Mouse (Mus musculus): ENCODE measurements at regions not wholly inside any gene's neighbourhood (a gene's known extent, or its start where the extent isn't known, plus 50 kb on each side); places are given as distances from the start of the nearest gene placed in this dataset.

DNA sequence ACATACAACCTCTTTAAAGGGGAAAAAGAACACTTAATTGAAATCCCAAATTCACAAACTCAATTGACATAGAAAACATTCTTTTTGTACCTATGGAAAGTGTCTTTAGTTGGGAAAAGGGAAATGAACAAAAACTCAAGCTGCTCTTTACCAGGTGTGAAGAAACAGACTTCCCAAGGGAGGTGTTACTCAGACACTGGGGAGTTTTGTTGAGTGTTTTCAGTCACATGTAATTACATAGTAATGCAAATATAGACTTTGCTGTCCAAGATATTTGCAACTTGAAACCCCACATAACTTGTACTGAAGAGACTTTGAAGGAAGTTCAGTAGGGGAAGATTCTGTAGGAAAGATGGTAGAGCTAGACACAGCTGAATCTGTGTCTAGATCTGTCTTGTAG, 547.7 kb upstream of the Zfp960 start:
- no peak for DNase-seq (ENCODE audit: low spot score)
- H3K9me3 ChIP-seq (ENCODE audit: low read length): no peaks in the 10 kb centered on the region
- H3K27me3 ChIP-seq (replicated peaks; ENCODE audit: insufficient read depth, low read length): no peaks in the 10 kb centered on the region
- no peaks in the 10 kb centered on the region for H3K4me1 ChIP-seq (ENCODE audit: insufficient read depth, low read depth, low read length)
- H3K4me2 ChIP-seq (replicated peaks; ENCODE audit: low read depth, low read length): no peak overlapping the region
- TF ChIP-seq EP300 (IDR thresholded peaks at IDR 0.05) (no peak), CTCF (IDR thresholded peaks at IDR 0.05) (no peak)
- no peaks in the 10 kb centered on the region for H3K36me3 ChIP-seq (ENCODE audit: insufficient read depth, low read length)
- no peak overlapping the region for H3K4me3 ChIP-seq (ENCODE audit: low read depth, low read length)
- H3K27ac ChIP-seq (ENCODE audit: low read length): no peak overlapping the region
- H3K9ac ChIP-seq (replicated peaks; ENCODE audit: low read depth): no peak overlapping the region
- ATAC-seq: no peak

GRCm38 (mm10) chr17:16493951-16494350, 570.0 kb upstream of the Zfp960 start:
- no peaks in the 10 kb centered on the region for H3K27me3 ChIP-seq (replicated peaks; ENCODE audit: insufficient read depth, low read length)
- no peak overlapping the region for H3K27ac ChIP-seq (ENCODE audit: low read length)
- DNase-seq (ENCODE audit: low spot score) (no peak), ATAC-seq (no peak)
- TF ChIP-seq EP300 (IDR thresholded peaks at IDR 0.05): no peak
- no peak for TF ChIP-seq CTCF (IDR thresholded peaks at IDR 0.05)
- H3K36me3 ChIP-seq (ENCODE audit: insufficient read depth, low read length): no peaks in the 10 kb centered on the region
- H3K4me2 ChIP-seq (replicated peaks; ENCODE audit: low read depth, low read length): no peak overlapping the region
- no peaks in the 10 kb centered on the region for H3K9me3 ChIP-seq (ENCODE audit: low read length)
- no peak overlapping the region for H3K4me3 ChIP-seq (ENCODE audit: low read depth, low read length)
- no peaks in the 10 kb centered on the region for H3K4me1 ChIP-seq (ENCODE audit: insufficient read depth, low read depth, low read length)
- 69% methylated on average over 5 of the region's 5 CpGs for WGBS
- no peak overlapping the region for H3K9ac ChIP-seq (replicated peaks; ENCODE audit: low read depth)

- TF ChIP-seq EP300 (IDR thresholded peaks at IDR 0.05) (no peak), CTCF (IDR thresholded peaks at IDR 0.05) (no peak)
- Histone ChIP-seq H3K36me3 (ENCODE audit: insufficient read depth, low read length) (no peaks in the 10 kb centered on the region), H3K4me3 (ENCODE audit: low read depth, low read length) (no peak overlapping the region), H3K4me2 (replicated peaks; ENCODE audit: low read depth, low read length) (no peak overlapping the region), H3K27ac (ENCODE audit: low read length) (no peak overlapping the region), H3K27me3 (replicated peaks; ENCODE audit: insufficient read depth, low read length) (no peaks in the 10 kb centered on the region), H3K9me3 (ENCODE audit: low read length) (no peaks in the 10 kb centered on the region), H3K9ac (replicated peaks; ENCODE audit: low read depth) (no peak overlapping the region), H3K4me1 (ENCODE audit: insufficient read depth, low read depth, low read length) (no peaks in the 10 kb centered on the region)
- WGBS: 83% methylated on average over 2 of the region's 2 CpGs
- ATAC-seq (no peak), DNase-seq (ENCODE audit: low spot score) (no peak)
Observed at GRCm38 (mm10) chr17:16493546-16493945, 570.4 kb upstream of the Zfp960 start.

GRCm38 (mm10) chr17:16492551-16492950, 571.4 kb upstream of the Zfp960 start:
- no peaks in the 10 kb centered on the region for H3K9me3 ChIP-seq (ENCODE audit: low read length)
- H3K9ac ChIP-seq (replicated peaks; ENCODE audit: low read depth): no peak overlapping the region
- H3K4me3 ChIP-seq (ENCODE audit: low read depth, low read length): no peak overlapping the region
- WGBS: 67% methylated on average over 4 of the region's 4 CpGs
- H3K36me3 ChIP-seq (ENCODE audit: insufficient read depth, low read length): no peaks in the 10 kb centered on the region
- TF ChIP-seq EP300 (IDR thresholded peaks at IDR 0.05) (no peak), CTCF (IDR thresholded peaks at IDR 0.05) (no peak)
- H3K27me3 ChIP-seq (replicated peaks; ENCODE audit: insufficient read depth, low read length): no peaks in the 10 kb centered on the region
- ATAC-seq: no peak
- no peak overlapping the region for H3K4me2 ChIP-seq (replicated peaks; ENCODE audit: low read depth, low read length)
- H3K4me1 ChIP-seq (ENCODE audit: insufficient read depth, low read depth, low read length): no peaks in the 10 kb centered on the region
- H3K27ac ChIP-seq (ENCODE audit: low read length): no peak overlapping the region
- DNase-seq (ENCODE audit: low spot score): no peak

DNA sequence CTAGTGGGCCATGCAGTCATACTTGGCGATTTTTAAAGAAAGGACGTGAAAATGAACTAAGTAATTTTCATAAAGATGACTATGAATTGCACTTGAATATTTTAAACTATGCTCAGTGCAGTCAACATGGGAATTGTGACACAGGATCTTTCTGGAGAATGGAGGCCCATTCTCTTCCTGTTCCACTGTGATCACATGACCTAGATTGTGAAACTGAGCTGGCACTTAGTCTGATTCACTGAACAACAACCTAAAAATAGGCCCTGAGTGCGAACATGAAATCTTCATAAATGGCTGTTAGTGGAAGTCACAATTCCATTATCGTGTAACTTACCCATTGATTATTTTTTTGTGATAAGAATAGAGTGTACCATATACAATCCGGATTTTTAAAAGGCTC, 577.6 kb upstream of the Zfp960 start:
- TF ChIP-seq EP300 (IDR thresholded peaks at IDR 0.05): no peak
- TF ChIP-seq CTCF (IDR thresholded peaks at IDR 0.05): no peak
- DNase-seq (ENCODE audit: low spot score) (no peak), ATAC-seq (no peak)
- Histone ChIP-seq H3K9ac (replicated peaks; ENCODE audit: low read depth) (no peak overlapping the region), H3K9me3 (ENCODE audit: low read length) (no peaks in the 10 kb centered on the region), H3K27me3 (replicated peaks; ENCODE audit: insufficient read depth, low read length) (no peaks in the 10 kb centered on the region), H3K36me3 (ENCODE audit: insufficient read depth, low read length) (no peaks in the 10 kb centered on the region), H3K4me2 (replicated peaks; ENCODE audit: low read depth, low read length) (no peak overlapping the region), H3K4me1 (ENCODE audit: insufficient read depth, low read depth, low read length) (no peaks in the 10 kb centered on the region), H3K4me3 (ENCODE audit: low read depth, low read length) (no peak overlapping the region), H3K27ac (ENCODE audit: low read length) (no peak overlapping the region)
- 75% methylated on average over 5 of the region's 5 CpGs for WGBS

DNA sequence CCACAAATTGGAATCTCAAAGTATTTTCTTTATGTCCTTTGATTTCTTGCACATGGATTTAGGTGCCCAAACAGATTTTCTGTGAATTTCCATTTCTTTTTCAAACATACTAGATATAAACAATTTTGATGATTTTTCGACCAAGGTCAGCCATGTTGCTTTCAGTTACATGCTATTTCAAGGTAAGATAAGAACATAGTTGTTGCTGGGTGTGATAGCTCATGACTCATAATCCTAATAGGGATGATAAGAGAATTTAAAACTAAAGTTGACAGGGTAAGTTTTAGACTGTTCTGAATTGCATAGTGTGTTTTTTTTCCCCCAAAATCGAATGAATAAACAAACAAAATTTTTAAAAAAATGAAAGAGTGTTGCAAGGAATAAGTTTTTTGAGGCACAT, 579.9 kb upstream of the Zfp960 start:
- no peak for DNase-seq (ENCODE audit: low spot score)
- Histone ChIP-seq H3K4me3 (ENCODE audit: low read depth, low read length) (no peak overlapping the region), H3K36me3 (ENCODE audit: insufficient read depth, low read length) (no peaks in the 10 kb centered on the region), H3K27me3 (replicated peaks; ENCODE audit: insufficient read depth, low read length) (no peaks in the 10 kb centered on the region), H3K27ac (ENCODE audit: low read length) (no peak overlapping the region), H3K9me3 (ENCODE audit: low read length) (no peaks in the 10 kb centered on the region), H3K9ac (replicated peaks; ENCODE audit: low read depth) (no peak overlapping the region), H3K4me1 (ENCODE audit: insufficient read depth, low read depth, low read length) (no peaks in the 10 kb centered on the region), H3K4me2 (replicated peaks; ENCODE audit: low read depth, low read length) (no peak overlapping the region)
- ATAC-seq: no peak
- 49% methylated on average over 2 of the region's 2 CpGs for WGBS
- TF ChIP-seq EP300 (IDR thresholded peaks at IDR 0.05) (no peak), CTCF (IDR thresholded peaks at IDR 0.05) (no peak)

DNA sequence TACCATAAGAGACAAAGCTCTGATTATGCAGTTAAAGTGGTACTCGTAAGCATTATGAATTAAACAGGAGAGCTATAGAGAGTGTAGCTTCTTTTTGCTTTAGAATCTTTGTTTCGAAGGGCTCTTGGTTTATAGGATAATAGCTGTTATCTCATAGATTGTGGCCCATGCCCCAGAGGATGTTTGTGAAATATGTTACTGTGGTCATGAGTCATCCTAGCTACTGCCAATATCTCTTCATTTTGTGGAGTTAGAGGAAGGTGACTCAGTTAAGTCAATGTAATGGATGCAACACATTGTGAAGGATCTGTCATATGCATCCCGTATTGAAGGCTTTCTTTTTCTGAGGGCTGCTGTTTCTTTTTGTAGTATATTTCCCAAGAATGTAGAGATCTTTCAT, 582.2 kb upstream of the Zfp960 start:
- Histone ChIP-seq H3K9ac (replicated peaks; ENCODE audit: low read depth) (no peak overlapping the region), H3K4me3 (ENCODE audit: low read depth, low read length) (no peak overlapping the region), H3K4me1 (ENCODE audit: insufficient read depth, low read depth, low read length) (no peaks in the 10 kb centered on the region), H3K9me3 (ENCODE audit: low read length) (no peaks in the 10 kb centered on the region), H3K36me3 (ENCODE audit: insufficient read depth, low read length) (no peaks in the 10 kb centered on the region), H3K27me3 (replicated peaks; ENCODE audit: insufficient read depth, low read length) (no peaks in the 10 kb centered on the region), H3K27ac (ENCODE audit: low read length) (no peak overlapping the region), H3K4me2 (replicated peaks; ENCODE audit: low read depth, low read length) (no peak overlapping the region)
- no peak for ATAC-seq
- DNase-seq (ENCODE audit: low spot score): no peak
- no peak for TF ChIP-seq EP300 (IDR thresholded peaks at IDR 0.05)
- no peak for TF ChIP-seq CTCF (IDR thresholded peaks at IDR 0.05)
- 85% methylated on average over 3 of the region's 3 CpGs for WGBS
